Mouse (Mus musculus): Measurements from ENCODE around the gene Tmem41b.

The Tmem41b gene

DNA sequence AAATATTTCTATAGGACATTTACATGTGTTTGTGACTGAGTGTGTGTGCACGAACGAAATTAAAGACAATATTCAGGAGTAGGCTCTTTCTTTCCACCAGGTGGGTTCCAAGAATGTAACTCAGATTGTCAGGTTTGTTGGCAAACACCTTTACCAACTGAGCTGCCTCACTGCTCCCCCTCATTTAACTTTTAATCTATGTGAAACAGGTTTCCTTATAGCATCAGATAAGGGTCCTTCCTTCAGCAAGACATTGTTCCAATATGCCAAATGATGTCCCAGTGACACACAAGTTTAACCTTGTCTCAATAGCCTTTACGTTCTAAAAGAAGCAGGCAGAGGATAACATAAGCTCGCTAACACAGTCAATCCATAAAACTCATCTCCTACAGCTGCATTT lies 63.8 kb downstream of the Tmem41b start:
- DNase-seq (ENCODE audit: low spot score) = no peak
